Mouse (Mus musculus) olfactory bulb, adult 2 months (tissue): Measurements from ENCODE around the gene Prok1.

Experiments
- CTCF ChIP-seq: fragments of 200-500 bp; IDR thresholded peaks from 2 replicates; pipeline ENCODE4 v1.5.1; 2012; ENCODE audit warnings: low read depth, mild to moderate bottlenecking, low read length, moderate library complexity; ENCODE audit not compliant: insufficient read depth
- POLR2A ChIP-seq: fragments of 200-500 bp; IDR thresholded peaks from 2 replicates; pipeline ENCODE4 v1.6.1; 2012; ENCODE audit warnings: mild to moderate bottlenecking, low read depth, low read length, moderate library complexity; ENCODE audit not compliant: insufficient read depth

GRCm38 (mm10) chr3:107255992-107256391 is 16.5 kb upstream of the Prok1 start:
- TF ChIP-seq CTCF: no peak
- no peak for TF ChIP-seq POLR2A
